Mouse (Mus musculus) thymus, adult 2 months (tissue): ENCODE data around the gene Gm28230.

Experiments
- CTCF ChIP-seq: fragments of 200-500 bp; IDR thresholded peaks from 2 replicates; pipeline ENCODE4 v1.5.1; 2012; ENCODE audit warnings: mild to moderate bottlenecking, control low read depth, low read length, moderate library complexity, borderline replicate concordance; ENCODE audit not compliant: control insufficient read depth, poor library complexity, insufficient read depth; ENCODE audit errors: extremely low read depth
- POLR2A ChIP-seq: fragments of 200-500 bp; IDR thresholded peaks from 2 replicates; pipeline ENCODE4 v1.6.1; 2012; ENCODE audit warnings: mild to moderate bottlenecking, low read length, control low read depth, moderate library complexity; ENCODE audit not compliant: control insufficient read depth, poor library complexity, insufficient read depth; ENCODE audit errors: extremely low read depth

DNA sequence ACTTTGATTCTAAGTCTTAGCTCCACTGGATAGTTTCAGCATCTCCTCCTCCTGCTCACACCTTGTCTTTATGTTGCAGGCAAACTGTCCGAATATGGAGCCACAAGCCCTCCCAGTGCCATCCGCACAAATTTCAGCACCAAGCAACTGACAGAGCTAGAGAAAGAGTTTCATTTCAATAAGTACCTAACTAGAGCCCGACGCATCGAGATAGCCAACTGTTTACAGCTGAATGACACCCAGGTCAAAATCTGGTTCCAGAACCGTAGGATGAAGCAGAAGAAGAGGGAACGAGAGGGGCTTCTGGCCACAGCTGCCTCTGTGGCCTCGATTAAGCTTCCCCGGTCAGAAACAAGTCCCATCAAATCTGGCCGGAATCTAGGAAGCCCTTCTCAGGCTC lies 37.4 kb downstream of the Gm28230 start:
- TF ChIP-seq POLR2A (no peak), CTCF (no peak)
